In genomic region chr13:3525611-3526051, GRCm38 (mm10) we compare ENCODE assay signal across 14 mouse cellular contexts. TPM values are rescaled to one million over a fixed set of nuclear protein-coding genes. Genes with fewer than 3 reads are reported as not detected.
DNase-seq lines count a peak whose midpoint lies in the region; ATAC-seq and TF ChIP-seq lines count a peak whose summit lies in the region.
"Had no signal": no experiment of that assay in that cellular context is flagged by ENCODE, and none has a peak within 500 bp of the region (broad histone marks: within the 10 kb centered on the region; RNA-seq: fewer than 3 reads in every experiment).

No protein-coding gene starts in this region.

- H3K27me3 ChIP-seq in cerebellum, adult 2 months (ENCODE audit: control insufficient read depth, insufficient read depth, low read length), result no peaks in the 10 kb centered on the region
- H3K27me3 ChIP-seq in midbrain, postnatal 0 days (ENCODE audit: insufficient read depth, low read length), result no peaks in the 10 kb centered on the region
- no peaks in the 10 kb centered on the region for H3K27me3 ChIP-seq in midbrain, embryonic 16.5 days (ENCODE audit: control insufficient read depth, insufficient read depth, low read depth, low read length)
- no peaks in the 10 kb centered on the region for H3K27me3 ChIP-seq in kidney, postnatal 0 days (ENCODE audit: insufficient read depth, low read length)
- H3K27me3 ChIP-seq in stomach, embryonic 16.5 days (ENCODE audit: control insufficient read depth, insufficient read depth, low read length), result no peaks in the 10 kb centered on the region
- H3K27me3 ChIP-seq: hindbrain, embryonic 15.5 days; limb, embryonic 13.5 days had no signal

- intact Hi-C loops in heart, postnatal 25 days (cut with DNase I), result no loop called here

- H3K4me3 ChIP-seq in cerebellum, adult 2 months (replicated peaks; ENCODE audit: insufficient read depth, low read depth, low read length), result no peak overlapping the region
- H3K4me3 ChIP-seq in midbrain, postnatal 0 days (ENCODE audit: low read depth, low read length), result no peak overlapping the region
- no peak overlapping the region for H3K4me3 ChIP-seq in midbrain, embryonic 16.5 days (ENCODE audit: low read depth, low read length)
- no peak overlapping the region for H3K4me3 ChIP-seq in kidney, postnatal 0 days (replicated peaks; ENCODE audit: low read depth, low read length)
- H3K4me3 ChIP-seq in stomach, embryonic 16.5 days (replicated peaks; ENCODE audit: low read length), result no peak overlapping the region
- H3K4me3 ChIP-seq: heart, embryonic 10.5 days; hindbrain, embryonic 15.5 days; limb, embryonic 13.5 days; myocyte had no signal

- H3K9me3 ChIP-seq in midbrain, postnatal 0 days (ENCODE audit: low read length), result no peaks in the 10 kb centered on the region
- no peaks in the 10 kb centered on the region for H3K9me3 ChIP-seq in midbrain, embryonic 16.5 days (replicated peaks; ENCODE audit: control insufficient read depth, low read length, poor library complexity, severe bottlenecking)
- no peaks in the 10 kb centered on the region for H3K9me3 ChIP-seq in kidney, postnatal 0 days (replicated peaks; ENCODE audit: low read length)
- H3K9me3 ChIP-seq in stomach, embryonic 16.5 days (replicated peaks; ENCODE audit: control insufficient read depth, low read length), result no peaks in the 10 kb centered on the region
- H3K9me3 ChIP-seq: heart, embryonic 10.5 days; hindbrain, embryonic 15.5 days; limb, embryonic 13.5 days had no signal

- TF ChIP-seq CTCF in cerebellum, adult 2 months (IDR thresholded peaks at IDR 0.05; ENCODE audit: borderline replicate concordance, insufficient read depth, low read depth, low read length), result no peak
- no peak for TF ChIP-seq CTCF in midbrain, postnatal 0 days (IDR thresholded peaks at IDR 0.05)
- TF ChIP-seq CTCF in kidney, postnatal 0 days (IDR thresholded peaks at IDR 0.05; ENCODE audit: low read depth), result no peak

- 9% methylated on average over 4 of the region's 4 CpGs for WGBS in cerebellum, adult 2 months
- 54% methylated on average over 4 of the region's 4 CpGs for WGBS in midbrain, postnatal 0 days
- whole genome bisulfite sequencing in midbrain, embryonic 16.5 days, result 66% methylated on average over 4 of the region's 4 CpGs
- WGBS in kidney, postnatal 0 days, result 51% methylated on average over 4 of the region's 4 CpGs
- 40% methylated on average over 4 of the region's 4 CpGs for WGBS in stomach, embryonic 16.5 days

- no peak overlapping the region for H3K4me2 ChIP-seq in midbrain, postnatal 0 days (ENCODE audit: low read depth, low read length, poor library complexity, severe bottlenecking)
- H3K4me2 ChIP-seq in midbrain, embryonic 16.5 days (ENCODE audit: low read length), result no peak overlapping the region
- no peak overlapping the region for H3K4me2 ChIP-seq in kidney, postnatal 0 days (ENCODE audit: low read length)
- no peak overlapping the region for H3K4me2 ChIP-seq in stomach, embryonic 16.5 days (ENCODE audit: low read depth, low read length)
- H3K4me2 ChIP-seq: hindbrain, embryonic 15.5 days; limb, embryonic 13.5 days had no signal

- no peaks in the 10 kb centered on the region for H3K36me3 ChIP-seq in midbrain, postnatal 0 days (ENCODE audit: insufficient read depth, low read length)
- no peaks in the 10 kb centered on the region for H3K36me3 ChIP-seq in midbrain, embryonic 16.5 days (ENCODE audit: control insufficient read depth, insufficient read depth, low read length)
- H3K36me3 ChIP-seq in kidney, postnatal 0 days (ENCODE audit: insufficient read depth, low read length), result no peaks in the 10 kb centered on the region
- no peaks in the 10 kb centered on the region for H3K36me3 ChIP-seq in stomach, embryonic 16.5 days (ENCODE audit: control insufficient read depth, insufficient read depth, low read length)
- H3K36me3 ChIP-seq: heart, embryonic 10.5 days; hindbrain, embryonic 15.5 days; limb, embryonic 13.5 days had no signal

- peaks cover 6% of the 10 kb centered on the region for H3K4me1 ChIP-seq in cerebellum, adult 2 months (ENCODE audit: control insufficient read depth, insufficient read depth, low read length)
- no peaks in the 10 kb centered on the region for H3K4me1 ChIP-seq in midbrain, postnatal 0 days (ENCODE audit: insufficient read depth, low read length)
- no peaks in the 10 kb centered on the region for H3K4me1 ChIP-seq in midbrain, embryonic 16.5 days (ENCODE audit: control insufficient read depth, insufficient read depth, low read length)
- H3K4me1 ChIP-seq in kidney, postnatal 0 days (replicated peaks; ENCODE audit: insufficient read depth, low read length), result no peaks in the 10 kb centered on the region
- no peaks in the 10 kb centered on the region for H3K4me1 ChIP-seq in stomach, embryonic 16.5 days (ENCODE audit: control insufficient read depth, insufficient read depth, low read length)
- H3K4me1 ChIP-seq: heart, embryonic 10.5 days; hindbrain, embryonic 15.5 days; limb, embryonic 13.5 days had no signal

- H3K27ac ChIP-seq in cerebellum, adult 2 months (ENCODE audit: insufficient read depth, low read length), result no peak overlapping the region
- no peak overlapping the region for H3K27ac ChIP-seq in midbrain, postnatal 0 days (ENCODE audit: low read depth, low read length)
- no peak overlapping the region for H3K27ac ChIP-seq in midbrain, embryonic 16.5 days (ENCODE audit: low read length)
- no peak overlapping the region for H3K27ac ChIP-seq in kidney, postnatal 0 days
- H3K27ac ChIP-seq in stomach, embryonic 16.5 days (ENCODE audit: low read length), result 0 out of 2 replicates have a peak overlapping the region, but pooled peaks have one; percentile 14
- H3K27ac ChIP-seq: heart, embryonic 10.5 days; hindbrain, embryonic 15.5 days; limb, embryonic 13.5 days had no signal

- H3K9ac ChIP-seq in midbrain, postnatal 0 days (replicated peaks; ENCODE audit: low read length, poor library complexity, severe bottlenecking), result no peak overlapping the region
- H3K9ac ChIP-seq in midbrain, embryonic 16.5 days (ENCODE audit: low read depth, low read length), result no peak overlapping the region
- no peak overlapping the region for H3K9ac ChIP-seq in kidney, postnatal 0 days (ENCODE audit: low read depth, low read length)
- H3K9ac ChIP-seq in stomach, embryonic 16.5 days (ENCODE audit: low read length), result no peak overlapping the region
- H3K9ac ChIP-seq: hindbrain, embryonic 15.5 days; limb, embryonic 13.5 days had no signal

- no peak for TF ChIP-seq POLR2A in cerebellum, adult 2 months (IDR thresholded peaks at IDR 0.05; ENCODE audit: borderline replicate concordance, insufficient read depth, low read length)

- DNase-seq in cerebellum, postnatal 14 days, result peak; percentile 26 to 47
- DNase-seq in cerebellum, adult 2 months, result no peak
- DNase-seq in midbrain, postnatal 0 days (ENCODE audit: low spot score), result peak; percentile 24
- no peak for DNase-seq in kidney, postnatal 0 days (ENCODE audit: low spot score)
- no peak for DNase-seq in heart, postnatal 25 days (ENCODE audit: low spot score)
- DNase-seq: adrenal gland, adult 2 months; cerebellum, adult 18-20 months had no signal

- ATAC-seq in midbrain, postnatal 0 days (ENCODE audit: low FRiP score), result no peak
- no peak for ATAC-seq in midbrain, embryonic 16.5 days
- peak; percentile 57; the same call in 1 of the 2 replicates for ATAC-seq in kidney, postnatal 0 days (replicated peaks; ENCODE audit: low FRiP score, low read depth)
- ATAC-seq in stomach, embryonic 16.5 days (ENCODE audit: insufficient read depth, low FRiP score), result peak; percentile 56; the same call in 1 of the 2 replicates
- ATAC-seq in erythroid progenitor cell, adult 5-6 weeks (replicated peaks; ENCODE audit: low FRiP score, poor library complexity, severe bottlenecking), result no peak

RNA-seq across cellular contexts. Expression of gene Gdi2, which starts 12.2 kb away (rescaled TPM):
- 234 and 245 TPM in 2 replicates for polyA plus RNA-seq in cerebellum, adult 2 months (2012; rRNA removed)
- total RNA-seq in midbrain, postnatal 0 days (2014; rRNA removed), result 220 and 259 TPM in 2 replicates
- polyA plus RNA-seq in midbrain, postnatal 0 days (2015; fragmentation: Nextera tagmentation; extraction: Ambion mirVana), result 370 and 371 TPM in 2 replicates
- polyA plus RNA-seq in midbrain, embryonic 16.5 days (2015; fragmentation: Nextera tagmentation; extraction: Ambion mirVana), result 394 and 409 TPM in 2 replicates
- polyA plus RNA-seq in kidney, postnatal 0 days (2015; fragmentation: Nextera tagmentation; extraction: Ambion mirVana), result 398 and 440 TPM in 2 replicates
- polyA plus RNA-seq in stomach, embryonic 16.5 days (2015; fragmentation: Nextera tagmentation; extraction: Ambion mirVana), result 399 and 432 TPM in 2 replicates
- total RNA-seq in heart, postnatal 25 days (2021), result 100 to 1,000 TPM; 241 to 258 TPM
- total RNA-seq in erythroid progenitor cell, adult 5-6 weeks (2015; ENCODE audit: low replicate concordance), result 167 and 189 TPM in 2 replicates
- total RNA-seq in erythroid progenitor cell, adult 5-6 weeks (2017; ENCODE audit: low replicate concordance), result 191 and 192 TPM in 2 replicates

Comparison
In these comparisons a context has a peak if more than half of its experiments do, and no peak if none do; other contexts are left out.
1. DNase-seq: peak in cerebellum, postnatal 14 days (2 of 2) and midbrain, postnatal 0 days (single experiment); none in cerebellum, adult 2 months (0 of 2), kidney, postnatal 0 days (single experiment) and heart, postnatal 25 days (single experiment).
2. ATAC-seq: peak in kidney, postnatal 0 days (single experiment) and stomach, embryonic 16.5 days (single experiment); none in midbrain, postnatal 0 days (single experiment), midbrain, embryonic 16.5 days (single experiment) and erythroid progenitor cell, adult 5-6 weeks (single experiment).